Mouse (Mus musculus) CD8-positive naive resting alpha-beta T cell, adult 2 months (primary cell): ENCODE measurements around the gene Tcf12.

Source experiments
- DNase-seq, 2 experiments: peaks; one replicate each; pipeline ENCODE4 v3.0.0; 2022; ENCODE audit warnings: low read depth in 2 of 2, low spot score in 2 of 2

Gene Tcf12

GRCm38 (mm10) chr9:71915871-71916661 is 195.6 kb downstream of the Tcf12 start:
- no peak for DNase-seq

- no peak for DNase-seq
Measured at GRCm38 (mm10) chr9:71906522-71906921, 205.1 kb downstream of the Tcf12 start.

- DNase-seq: no peak
Measured at GRCm38 (mm10) chr9:71898852-71899251, 212.8 kb downstream of the Tcf12 start.

GRCm38 (mm10) chr9:71897399-71897798 is 214.3 kb downstream of the Tcf12 start:
- no peak for DNase-seq

GRCm38 (mm10) chr9:71895931-71896724 is 215.5 kb downstream of the Tcf12 start:
- no peak for DNase-seq

- no peak for DNase-seq
Measured at GRCm38 (mm10) chr9:71895291-71895690, 216.4 kb downstream of the Tcf12 start.

- no peak for DNase-seq
Measured at GRCm38 (mm10) chr9:71894943-71895286, 216.8 kb downstream of the Tcf12 start.

- DNase-seq: no peak
Measured at GRCm38 (mm10) chr9:71894246-71894942, 217.3 kb downstream of the Tcf12 start.

GRCm38 (mm10) chr9:71888450-71888849 is 223.2 kb downstream of the Tcf12 start:
- no peak for DNase-seq

- DNase-seq: no peak
Measured at GRCm38 (mm10) chr9:71880629-71881028, 231.0 kb downstream of the Tcf12 start.

GRCm38 (mm10) chr9:71879972-71880371 is 231.7 kb downstream of the Tcf12 start:
- no peak for DNase-seq

GRCm38 (mm10) chr9:71879415-71879814 is 232.3 kb downstream of the Tcf12 start:
- DNase-seq: no peak

GRCm38 (mm10) chr9:71877867-71878266 is 233.8 kb downstream of the Tcf12 start:
- DNase-seq: no peak

GRCm38 (mm10) chr9:71874761-71875160 is 236.9 kb downstream of the Tcf12 start:
- DNase-seq: no peak

GRCm38 (mm10) chr9:71874035-71874572 is 237.6 kb downstream of the Tcf12 start:
- no peak for DNase-seq

GRCm38 (mm10) chr9:71863338-71863737 is 248.3 kb downstream of the Tcf12 start:
- DNase-seq: no peak

- no peak for DNase-seq
Measured at GRCm38 (mm10) chr9:71861629-71862028, 250.0 kb downstream of the Tcf12 start.

- DNase-seq: no peak
Measured at GRCm38 (mm10) chr9:71857926-71858325, 253.7 kb downstream of the Tcf12 start.

- no peak for DNase-seq
Measured at GRCm38 (mm10) chr9:71853904-71854303, 257.8 kb downstream of the Tcf12 start.

GRCm38 (mm10) chr9:71850283-71850682 is 261.4 kb downstream of the Tcf12 start:
- DNase-seq: no peak

- DNase-seq: no peak
Measured at GRCm38 (mm10) chr9:71848392-71848791, 263.3 kb downstream of the Tcf12 start.

- no peak for DNase-seq
Measured at GRCm38 (mm10) chr9:71847921-71848320, 263.8 kb downstream of the Tcf12 start.
